Mouse (Mus musculus) ZHBTc4 (cell line): ENCODE measurements around the gene Wdr81.
A peak's percentile ranks its signal among the peaks of the same experiment; 100 is the strongest.

Source experiments
- DNase-seq: peaks from one replicate; pipeline ENCODE4 v3.0.0-alpha.2; 2011; ENCODE audit warnings: low read depth, low spot score

The Wdr81 gene

DNA sequence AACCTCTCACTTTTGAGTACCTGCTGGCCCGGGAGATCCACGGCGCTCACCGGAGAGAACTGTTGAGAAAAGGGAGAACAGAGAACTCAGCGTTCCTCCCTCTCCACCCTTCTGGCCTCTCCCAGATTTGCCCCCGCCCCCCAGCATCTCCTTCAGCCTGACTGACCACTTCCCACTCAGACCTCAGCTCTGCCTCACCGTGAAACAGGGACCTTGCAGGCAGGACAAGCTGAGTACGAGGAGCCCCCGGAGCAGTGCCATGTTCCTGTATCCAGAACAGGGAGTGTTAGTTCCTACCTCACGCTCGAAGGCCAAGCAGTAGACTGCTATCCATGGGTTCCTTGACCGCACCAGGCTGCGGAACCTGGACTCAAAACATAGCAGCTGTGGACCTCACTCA, 16.3 kb downstream of the Wdr81 start:
- DNase-seq, result no peak

DNA sequence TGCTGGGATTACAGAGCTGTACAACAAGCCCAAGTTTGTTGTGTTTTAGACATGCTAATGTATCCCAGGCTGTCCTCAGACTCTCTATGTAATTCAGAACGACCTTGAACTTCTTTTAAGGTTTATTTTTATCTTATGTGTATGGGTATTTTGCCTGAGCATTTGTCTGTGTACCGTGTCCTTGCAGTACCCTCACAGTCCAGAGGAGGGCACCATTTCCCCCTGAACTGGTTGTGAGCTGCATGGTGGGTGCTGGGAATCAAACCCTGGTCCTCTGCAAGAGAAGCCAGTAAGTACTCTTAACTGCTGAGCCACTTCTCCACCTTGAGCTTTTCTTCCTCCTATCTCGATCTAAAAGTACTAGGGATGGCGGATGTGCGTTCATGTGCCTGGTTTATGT, 20.4 kb downstream of the Wdr81 start:
- DNase-seq, result peak; percentile 35

DNA sequence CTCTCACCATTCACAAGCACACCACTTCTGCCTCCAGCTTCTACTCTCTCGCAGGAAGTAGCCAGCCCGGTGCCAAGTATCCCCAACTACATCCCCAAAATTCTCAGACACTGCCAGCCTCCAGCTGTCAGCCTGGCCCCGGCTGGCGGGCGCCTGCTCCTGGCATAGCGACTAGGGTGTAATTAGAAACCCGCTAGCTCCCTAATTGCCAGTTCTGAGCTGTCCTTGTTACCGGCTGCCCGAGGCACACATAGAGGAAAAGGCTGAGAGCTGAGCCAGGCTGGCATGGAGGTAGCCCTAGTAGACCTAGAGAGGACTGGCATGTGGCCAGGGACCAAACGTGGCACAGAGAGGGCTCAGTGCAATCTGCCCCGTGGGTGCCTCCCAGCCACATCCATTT, 23.2 kb downstream of the Wdr81 start:
- DNase-seq, result no peak

DNA sequence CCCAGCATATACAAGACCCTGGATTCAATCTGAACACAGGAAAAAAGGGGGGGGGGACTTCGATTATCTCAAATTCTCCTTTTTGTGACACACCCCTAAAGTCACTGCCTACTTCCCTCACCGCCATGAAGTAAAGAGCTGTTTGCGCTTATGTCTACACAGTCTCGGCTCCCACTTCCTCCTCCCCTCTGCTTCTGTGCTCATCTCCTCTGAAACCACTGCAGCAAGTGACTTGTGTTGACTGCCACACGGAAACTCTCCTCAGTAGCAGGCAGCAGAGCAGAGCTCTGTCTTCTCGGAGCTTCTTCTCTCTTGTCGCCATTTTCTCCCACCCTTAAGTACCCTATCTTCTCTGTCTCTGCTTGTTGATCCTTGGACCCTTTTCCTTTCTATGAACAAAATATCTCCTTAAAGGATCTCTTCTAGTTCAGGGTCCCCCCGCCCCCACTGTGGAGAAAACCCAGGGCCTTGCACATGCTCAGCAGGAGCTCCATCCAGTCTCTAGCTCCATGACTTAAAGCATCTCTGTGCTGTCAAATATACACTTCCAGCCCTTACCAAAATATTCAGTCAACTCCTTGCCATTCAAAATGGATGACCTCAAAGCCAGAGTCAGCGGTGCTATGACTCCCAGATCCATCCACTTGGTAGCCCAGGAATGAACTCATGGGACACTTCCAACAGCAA, 25.4 kb downstream of the Wdr81 start:
- no peak for DNase-seq

DNA sequence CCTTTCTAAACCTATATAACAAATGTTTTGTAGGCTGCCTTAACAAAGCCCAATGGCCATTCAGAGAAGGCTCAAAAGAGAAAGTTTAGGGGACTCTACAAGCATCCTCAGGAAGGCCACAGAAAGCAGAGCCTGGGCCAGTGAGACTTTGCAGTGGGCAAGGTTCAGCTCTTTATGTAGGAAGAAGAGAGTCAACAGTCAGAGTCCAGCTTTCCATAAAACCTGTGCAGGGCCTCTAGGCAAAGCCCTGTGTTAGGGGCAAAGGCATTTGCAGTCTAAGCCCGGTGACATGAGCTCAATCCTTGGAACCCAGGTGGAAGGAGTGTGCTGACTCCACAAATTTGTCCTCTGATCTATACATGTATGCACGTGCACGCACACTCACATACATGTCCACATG, 30.1 kb downstream of the Wdr81 start:
- DNase-seq, result no peak

DNA sequence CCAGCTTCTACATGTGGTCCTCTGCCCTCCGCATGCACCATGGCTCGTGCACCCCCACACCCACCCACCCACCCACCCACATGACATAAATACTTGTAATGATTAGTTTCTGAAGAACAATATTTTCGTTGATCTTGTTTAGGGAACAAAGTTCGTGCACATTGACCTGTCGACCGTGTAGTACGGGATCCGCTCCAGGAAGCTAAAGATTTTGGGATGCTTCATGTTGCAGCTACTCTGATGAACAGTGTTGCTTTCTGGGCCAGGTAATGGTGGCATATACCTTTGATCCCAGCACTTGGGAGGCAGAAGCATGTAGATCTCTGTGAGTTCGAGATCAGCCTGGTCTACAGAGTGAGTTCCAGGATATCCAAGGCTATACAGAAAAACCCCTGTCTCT, 30.5 kb downstream of the Wdr81 start:
- DNase-seq, result no peak

DNA sequence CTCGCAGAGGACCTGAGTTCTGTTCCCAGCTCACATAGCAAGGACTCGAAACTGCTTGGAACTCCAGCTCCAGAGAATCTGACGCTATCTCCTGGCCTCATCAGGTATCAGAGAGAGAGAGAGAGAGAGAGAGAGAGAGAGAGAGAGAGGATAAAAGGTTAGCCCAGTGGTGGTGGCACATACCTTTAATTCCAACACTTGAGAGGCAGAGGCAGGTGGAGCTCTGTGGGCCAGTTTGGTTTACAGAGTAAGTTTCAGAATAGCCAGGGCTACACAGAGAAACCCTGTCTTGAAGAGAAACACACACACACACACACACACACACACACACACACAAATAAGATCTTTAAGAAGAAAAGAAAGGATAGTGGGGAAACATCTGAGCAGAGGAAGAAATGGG, 31.4 kb downstream of the Wdr81 start:
- DNase-seq, result no peak

DNA sequence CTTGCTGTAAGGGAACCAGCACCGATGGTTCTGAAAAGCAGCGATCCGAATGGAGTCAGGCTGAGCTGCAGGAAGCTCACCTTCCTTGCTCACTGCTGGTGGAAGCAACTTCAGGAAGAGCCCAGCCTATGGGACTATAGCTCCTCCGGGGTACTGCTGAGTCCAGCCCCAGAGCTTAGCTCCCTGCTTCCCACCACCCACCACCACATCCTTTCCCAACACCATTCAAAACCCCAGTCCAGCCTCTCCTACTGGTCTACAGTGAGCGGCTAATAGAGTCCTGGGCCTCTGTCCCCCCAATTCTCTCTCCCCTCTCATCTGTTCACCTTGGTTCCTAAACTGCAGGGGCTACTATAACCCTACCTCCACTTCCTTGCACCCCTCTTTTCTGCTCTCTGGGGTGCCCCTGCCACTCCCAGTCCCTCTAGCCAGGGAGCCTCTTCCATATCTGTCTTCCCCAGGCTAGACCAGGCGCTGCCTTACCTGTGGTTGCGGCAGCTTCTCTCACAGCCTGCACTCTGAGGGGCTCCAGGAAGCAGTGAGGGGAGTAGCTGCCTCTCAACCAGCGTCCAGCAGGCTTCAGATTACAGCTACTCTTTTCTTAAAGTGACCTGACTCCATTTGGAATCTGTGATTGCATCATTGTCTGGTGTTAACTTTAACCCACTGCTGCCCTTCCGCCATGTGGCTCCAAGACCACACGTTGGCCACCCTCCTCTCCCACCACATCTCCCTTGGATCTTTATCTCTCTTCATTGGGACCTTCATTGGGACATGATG, 32.3 kb downstream of the Wdr81 start, which contains the start of gene Serpinf1:
Gene Serpinf1 (minus strand): TSS at position 689 of the 780 bp plus-strand sequence.
- DNase-seq, result no peak

DNA sequence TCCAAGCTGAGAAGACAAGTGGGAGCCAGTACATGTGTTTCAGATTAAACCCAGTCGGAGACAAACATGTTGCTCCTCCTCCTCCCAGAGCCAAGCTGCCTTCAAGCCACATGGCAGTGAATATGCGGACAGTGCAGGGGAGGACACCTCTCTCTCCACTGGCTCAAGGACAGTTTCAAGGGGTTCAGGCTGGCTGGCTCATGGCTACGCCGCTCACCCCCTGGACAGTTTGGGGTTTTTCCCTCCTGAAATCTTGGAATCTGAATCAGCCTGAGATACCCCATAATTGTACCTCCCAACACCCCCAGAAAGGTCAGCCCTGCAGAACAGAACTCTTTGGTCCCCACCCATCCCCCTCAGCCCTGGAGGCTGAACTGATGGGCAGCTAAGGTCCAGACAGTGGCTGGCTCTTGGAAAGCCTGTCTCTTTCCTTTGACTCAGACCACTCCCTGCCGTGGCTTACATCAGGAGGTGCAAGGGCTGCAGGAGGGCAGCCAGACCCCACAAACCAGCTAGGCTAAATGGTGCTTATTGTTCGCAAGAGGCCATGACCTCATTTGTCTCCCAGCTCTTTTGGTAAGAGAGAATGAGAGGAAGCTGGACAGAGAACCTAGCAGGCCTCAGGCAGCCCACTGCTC, 33.0 kb downstream of the Wdr81 start:
- no peak for DNase-seq

DNA sequence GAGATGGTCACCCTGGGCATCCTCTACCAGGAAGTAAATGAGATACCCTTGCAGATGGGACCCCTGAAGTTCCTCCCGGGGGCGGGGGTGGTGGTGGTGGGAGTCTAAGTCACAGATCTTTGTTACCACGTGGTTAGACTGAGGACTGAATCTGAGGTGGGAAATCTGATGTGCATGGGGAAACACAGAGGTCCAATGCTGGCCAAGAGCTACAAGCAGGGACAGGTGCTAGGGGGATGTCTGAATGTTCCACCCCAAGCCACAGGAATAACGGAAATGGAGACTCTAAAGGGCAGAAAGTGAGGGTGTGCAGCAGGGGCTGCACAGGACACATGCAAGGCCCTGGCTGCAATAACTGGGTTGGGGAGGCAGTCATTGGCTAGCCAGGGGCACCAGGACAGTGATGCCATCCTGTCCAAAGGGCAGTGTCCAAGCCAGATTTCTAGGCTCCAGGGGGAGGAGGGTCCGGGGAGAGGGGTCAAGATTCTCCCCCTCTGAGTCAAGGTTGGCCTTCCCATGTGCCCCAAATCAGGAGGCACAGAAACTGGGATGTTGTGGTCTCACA, 33.6 kb downstream of the Wdr81 start:
- DNase-seq, result no peak

DNA sequence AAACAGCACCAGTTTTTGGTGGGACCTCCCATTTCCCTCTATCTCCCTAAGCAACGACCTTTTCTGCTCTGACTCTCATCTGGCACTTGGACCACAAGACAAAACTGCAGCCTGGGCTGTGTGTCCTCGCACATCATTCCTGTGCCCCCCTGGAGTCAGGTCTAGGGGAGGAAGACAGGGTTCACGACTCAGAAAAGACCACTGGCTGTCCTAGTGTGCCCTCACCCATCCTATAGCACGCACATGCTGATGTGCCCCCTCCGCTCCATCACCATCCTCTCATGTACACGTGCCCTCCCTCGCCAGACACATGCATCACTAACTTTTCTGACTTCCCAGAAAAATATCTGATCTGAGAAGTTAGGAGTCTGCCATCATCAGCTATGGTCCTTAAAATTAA, 34.5 kb downstream of the Wdr81 start:
- no peak for DNase-seq

DNA sequence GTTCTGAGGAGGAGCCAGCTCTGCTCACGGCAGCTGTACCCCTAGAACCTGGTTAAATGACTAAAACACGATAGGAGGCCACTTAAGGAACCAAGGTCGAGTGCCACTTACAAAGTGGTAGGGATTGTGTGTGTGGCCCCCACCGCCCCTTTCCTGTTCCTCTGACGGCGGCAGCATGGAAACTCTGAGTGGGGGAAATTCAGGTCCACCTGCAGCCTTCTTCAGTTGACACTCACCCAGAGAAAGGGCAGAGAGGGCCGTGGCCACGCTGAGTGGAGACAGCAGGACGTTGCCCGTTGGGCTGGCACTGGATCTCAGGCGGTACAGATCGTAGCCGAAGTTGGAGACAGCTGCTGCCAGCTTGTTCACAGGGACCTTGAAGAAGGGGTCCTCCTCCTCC, 38.5 kb downstream of the Wdr81 start:
- DNase-seq, result no peak

DNA sequence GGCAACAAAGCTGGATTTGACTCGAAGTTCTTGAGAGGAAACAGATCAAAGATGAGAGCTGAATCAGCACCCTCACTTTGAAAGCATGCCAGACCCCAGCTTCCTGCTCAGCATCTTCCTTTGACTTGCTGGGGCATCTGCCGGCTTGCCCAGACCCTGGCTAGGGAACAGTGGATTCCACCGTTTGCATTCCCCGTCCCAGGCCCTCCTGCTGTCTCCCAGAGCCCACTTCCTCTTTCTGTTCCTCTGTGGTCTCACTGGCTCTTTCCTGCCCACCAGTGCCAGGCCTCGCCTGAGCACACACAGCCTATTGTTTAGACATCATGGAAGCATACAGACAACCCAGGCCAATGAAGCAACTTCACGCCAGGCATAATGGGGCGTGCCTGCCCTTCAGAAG, 39.4 kb downstream of the Wdr81 start:
- no peak for DNase-seq

DNA sequence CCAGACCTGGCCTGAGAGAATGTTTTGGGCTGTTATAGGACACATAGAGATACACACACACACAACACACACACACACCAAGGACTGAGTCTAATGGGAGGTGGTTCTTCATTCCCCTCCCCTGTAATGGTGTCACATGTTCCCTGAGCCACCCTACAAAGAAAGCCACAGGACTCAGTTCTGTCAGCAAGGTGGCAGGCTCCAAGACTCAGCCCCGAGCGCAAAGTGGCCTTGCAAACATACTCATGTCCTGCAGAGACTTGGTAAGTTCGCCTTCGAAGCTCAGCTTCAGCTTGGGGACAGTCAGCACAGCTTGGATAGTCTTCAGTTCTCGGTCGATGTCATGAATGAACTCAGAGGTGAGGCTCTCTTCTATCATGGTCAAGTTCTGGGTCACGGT, 43.9 kb downstream of the Wdr81 start:
- DNase-seq, result no peak

DNA sequence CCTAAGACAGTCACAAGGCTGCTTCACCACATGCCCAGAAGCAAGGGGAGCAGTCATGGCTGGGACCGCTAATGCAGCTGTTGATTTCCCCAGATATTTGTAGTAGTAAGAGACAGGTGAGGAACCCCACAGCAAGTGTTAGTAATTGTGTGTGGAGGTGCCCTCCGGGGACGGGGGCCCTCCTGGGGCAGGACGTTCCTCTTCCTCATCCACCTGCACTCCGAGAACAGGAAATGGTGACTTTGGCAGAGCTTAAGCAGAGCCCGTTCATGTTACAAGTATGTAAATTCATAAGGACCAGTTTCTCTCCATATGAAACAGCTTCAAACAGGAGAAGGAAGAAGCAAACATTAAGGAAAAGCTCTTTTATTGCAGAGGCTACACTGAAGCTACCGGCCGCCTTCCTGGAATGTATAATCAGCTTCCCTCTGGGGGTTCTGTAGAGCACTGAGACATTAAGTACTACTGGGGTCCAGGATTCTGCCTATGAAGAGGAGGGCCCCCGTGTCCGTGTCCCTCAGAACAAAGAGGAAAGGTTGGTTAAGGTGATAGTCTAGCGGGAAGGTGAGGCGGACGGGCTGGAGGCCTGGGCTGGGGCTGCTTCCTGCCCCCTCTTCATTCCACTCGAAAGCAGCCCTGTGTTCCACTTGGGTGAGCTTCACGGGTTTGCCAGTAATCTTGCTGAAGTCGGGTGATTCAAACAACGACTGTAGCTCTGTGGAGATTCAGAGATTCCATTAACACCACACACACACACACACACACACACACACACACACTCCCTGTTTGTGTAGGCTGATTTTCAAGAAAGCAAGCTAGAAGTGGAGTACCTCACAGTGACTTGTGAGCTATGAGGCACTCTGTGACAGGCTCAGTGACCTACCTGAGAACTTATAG, 44.6 kb downstream of the Wdr81 start:
- DNase-seq, result no peak

DNA sequence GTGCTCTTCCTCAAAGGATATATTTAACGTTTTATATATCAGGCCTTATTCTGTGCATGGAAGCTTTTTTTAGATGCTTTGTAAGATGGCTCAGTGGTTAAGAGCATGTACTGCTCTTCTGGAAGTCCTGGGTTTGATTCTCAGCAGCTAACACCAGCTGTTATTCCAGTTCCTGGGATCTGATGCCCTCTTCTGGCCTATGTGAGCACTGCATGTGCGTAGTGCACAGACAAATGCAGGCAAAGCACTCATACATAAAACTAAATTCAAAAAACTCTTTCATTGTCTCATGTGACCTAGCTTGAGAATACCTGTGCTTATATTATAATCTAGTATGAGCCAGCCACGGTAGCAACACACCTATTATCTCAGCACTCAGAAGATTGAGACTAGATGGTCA, 47.7 kb downstream of the Wdr81 start:
- DNase-seq, result peak; percentile 87

DNA sequence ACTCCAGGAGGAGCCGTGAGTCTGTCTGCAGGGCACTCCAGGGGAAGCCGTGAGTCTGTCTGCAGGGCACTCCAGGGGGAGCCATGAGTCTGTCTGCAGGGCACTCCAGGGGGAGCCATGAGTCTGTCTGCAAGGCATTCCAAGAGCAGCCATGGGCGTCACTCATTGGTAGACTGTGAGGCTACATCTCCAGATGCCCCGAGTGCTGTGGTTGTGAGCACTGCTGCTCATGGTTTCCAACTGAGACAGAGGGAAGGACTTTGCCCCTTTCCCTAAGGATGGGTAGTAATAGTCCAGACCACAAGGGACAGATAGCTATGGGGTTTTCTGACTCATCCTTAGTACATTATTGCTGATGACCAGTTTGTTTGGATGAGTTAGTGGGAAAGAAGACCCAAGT, 48.4 kb downstream of the Wdr81 start:
- DNase-seq, result no peak

DNA sequence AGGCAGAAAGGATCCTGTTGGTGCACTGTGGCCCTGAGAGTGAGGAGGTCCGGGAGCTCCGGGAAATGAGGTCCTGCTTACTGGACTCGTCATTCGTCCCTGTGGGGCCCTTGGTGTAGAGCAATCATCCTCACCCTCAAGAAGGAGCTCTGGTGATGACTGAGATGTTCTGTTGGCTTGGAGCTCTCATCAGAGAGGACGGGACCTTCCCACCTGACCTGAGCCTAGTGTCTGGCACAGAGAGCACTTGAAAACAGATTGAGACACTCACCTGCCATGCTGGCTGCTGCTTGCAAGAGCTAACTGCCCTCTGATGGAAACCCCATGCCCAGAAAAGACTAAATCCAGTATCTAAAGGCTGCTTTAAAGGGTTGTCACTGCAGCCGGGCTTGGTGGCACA, 49.7 kb downstream of the Wdr81 start:
- DNase-seq, result no peak

DNA sequence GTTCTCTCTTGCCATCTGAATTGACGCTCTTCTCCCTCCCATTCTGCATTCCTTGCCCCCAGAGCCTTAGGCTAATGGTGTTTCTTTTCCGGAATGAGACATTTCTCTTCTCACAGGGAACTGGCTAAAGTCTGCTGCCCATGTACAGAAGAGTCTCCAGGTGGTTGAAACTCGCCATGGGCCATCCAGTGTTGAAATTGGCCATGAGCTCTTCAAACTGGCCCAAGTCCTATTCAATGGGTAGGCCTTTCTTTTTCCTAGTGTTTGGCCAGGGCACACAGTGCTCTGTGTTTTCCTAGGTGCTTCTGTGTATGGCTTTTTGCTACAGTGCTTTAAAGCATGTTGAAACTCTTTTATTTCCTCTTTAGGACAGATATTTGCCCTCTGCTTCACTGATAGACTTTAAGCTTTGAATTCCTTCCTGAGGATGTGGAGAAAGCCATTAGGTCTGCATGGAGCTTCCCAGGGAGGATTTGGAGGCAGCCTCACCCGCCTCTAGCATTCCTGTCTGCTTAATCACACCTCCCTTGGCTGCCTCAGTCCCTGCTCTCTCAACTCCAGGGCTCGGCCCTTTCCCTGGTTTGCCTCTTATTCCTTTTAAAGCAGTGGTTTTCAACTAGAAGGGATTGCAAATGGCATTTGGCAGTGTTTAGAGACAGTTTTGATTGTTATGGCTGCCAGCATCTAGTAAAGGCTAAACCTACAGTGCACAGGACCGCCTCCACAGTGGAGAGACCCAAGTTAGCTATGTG, 51.0 kb downstream of the Wdr81 start:
- no peak for DNase-seq

DNA sequence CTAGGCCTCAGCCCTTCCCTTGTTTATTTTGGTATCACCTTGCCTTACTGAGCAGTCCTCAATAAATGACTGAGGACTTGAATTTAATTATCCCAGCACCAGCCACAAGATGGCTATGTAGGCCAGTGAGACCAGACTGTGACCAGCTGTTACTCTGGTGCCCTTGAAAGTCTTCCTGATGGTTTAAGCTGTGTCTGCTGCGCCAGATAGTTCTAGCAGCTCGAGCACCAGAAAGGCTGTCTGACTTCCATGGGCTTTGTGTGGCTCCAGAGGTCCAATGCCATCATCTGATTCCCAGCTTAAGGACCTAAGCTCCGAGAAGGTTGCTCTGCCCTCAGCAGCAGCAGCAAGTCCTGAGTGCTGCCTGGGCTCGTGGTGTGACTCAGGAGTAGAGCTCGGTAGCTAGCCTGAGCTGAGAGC, 52.2 kb downstream of the Wdr81 start:
- DNase-seq, result peak; percentile 56

DNA sequence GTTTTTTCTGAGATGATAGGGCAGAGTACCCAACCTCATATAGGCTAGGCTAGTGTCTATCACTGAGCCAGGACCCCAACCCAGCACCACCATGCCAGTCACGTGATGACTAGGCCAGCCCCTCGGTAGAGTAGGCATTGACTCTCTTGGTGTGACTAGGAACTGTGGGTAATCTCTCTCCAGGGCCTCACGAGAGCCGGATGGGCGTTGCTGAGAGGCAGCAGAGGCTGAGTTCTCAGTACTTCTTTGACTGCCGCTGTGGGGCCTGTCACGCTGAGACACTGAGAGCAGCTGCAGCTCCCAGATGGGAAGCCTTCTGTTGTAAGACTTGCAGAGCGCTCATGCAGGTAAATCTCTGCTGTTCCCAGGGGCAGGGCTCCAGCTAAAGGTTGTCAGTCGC, 54.4 kb downstream of the Wdr81 start:
- peak; percentile 93 for DNase-seq
